Mouse (Mus musculus): ENCODE data around the gene Musk.

The Musk gene

GRCm38 (mm10) chr4:58314942-58315508 is 29.3 kb downstream of the Musk start:
- no peak for DNase-seq (ENCODE audit: low read depth, low spot score)

- DNase-seq (ENCODE audit: low read depth, low spot score): no peak
Measured at GRCm38 (mm10) chr4:58317536-58317935, 31.8 kb downstream of the Musk start.

GRCm38 (mm10) chr4:58320293-58320692 is 34.5 kb downstream of the Musk start:
- DNase-seq (ENCODE audit: low read depth, low spot score): no peak

GRCm38 (mm10) chr4:58326746-58327145 is 41.0 kb downstream of the Musk start:
- no peak for DNase-seq (ENCODE audit: low read depth, low spot score)

- DNase-seq (ENCODE audit: low read depth, low spot score): no peak
Measured at GRCm38 (mm10) chr4:58328231-58328630, 42.5 kb downstream of the Musk start.

- no peak for DNase-seq (ENCODE audit: low read depth, low spot score)
Measured at GRCm38 (mm10) chr4:58330016-58330415, 44.3 kb downstream of the Musk start.

- DNase-seq (ENCODE audit: low read depth, low spot score): no peak
Measured at GRCm38 (mm10) chr4:58330864-58331638, 45.3 kb downstream of the Musk start.

- no peak for DNase-seq (ENCODE audit: low read depth, low spot score)
Measured at GRCm38 (mm10) chr4:58332394-58332793, 46.6 kb downstream of the Musk start.

GRCm38 (mm10) chr4:58336227-58336626 is 50.5 kb downstream of the Musk start:
- DNase-seq (ENCODE audit: low read depth, low spot score): no peak

GRCm38 (mm10) chr4:58339226-58339625 is 53.5 kb downstream of the Musk start:
- DNase-seq (ENCODE audit: low read depth, low spot score): no peak

GRCm38 (mm10) chr4:58350206-58350605 is 64.4 kb downstream of the Musk start:
- no peak for DNase-seq (ENCODE audit: low read depth, low spot score)

GRCm38 (mm10) chr4:58351165-58351564 is 65.4 kb downstream of the Musk start:
- DNase-seq (ENCODE audit: low read depth, low spot score): no peak

GRCm38 (mm10) chr4:58351590-58351989 is 65.8 kb downstream of the Musk start:
- DNase-seq (ENCODE audit: low read depth, low spot score): no peak

- DNase-seq (ENCODE audit: low read depth, low spot score): no peak
Measured at GRCm38 (mm10) chr4:58358996-58359395, 73.2 kb downstream of the Musk start.

- no peak for DNase-seq (ENCODE audit: low read depth, low spot score)
Measured at GRCm38 (mm10) chr4:58365321-58365720, 79.6 kb downstream of the Musk start.

- DNase-seq (ENCODE audit: low read depth, low spot score): no peak
Measured at GRCm38 (mm10) chr4:58371106-58371505, 85.3 kb downstream of the Musk start.

GRCm38 (mm10) chr4:58373599-58373998 is 87.8 kb downstream of the Musk start:
- DNase-seq (ENCODE audit: low read depth, low spot score): peak; percentile 84

GRCm38 (mm10) chr4:58374141-58374870 is 88.5 kb downstream of the Musk start:
- peak; percentile 84 for DNase-seq (ENCODE audit: low read depth, low spot score)

- DNase-seq (ENCODE audit: low read depth, low spot score): no peak
Measured at GRCm38 (mm10) chr4:58379186-58379585, 93.4 kb downstream of the Musk start.

GRCm38 (mm10) chr4:58400861-58401341 is 115.1 kb downstream of the Musk start:
- DNase-seq (ENCODE audit: low read depth, low spot score): peak; percentile 89

GRCm38 (mm10) chr4:58401973-58402501 is 116.3 kb downstream of the Musk start:
- peak; percentile 92 for DNase-seq (ENCODE audit: low read depth, low spot score)

Data from brain, adult 2 months (tissue).